Mouse (Mus musculus) heart, adult 2 months (tissue): ENCODE results near the gene Pde8a. TPM values are rescaled to one million over a fixed set of nuclear protein-coding genes. Genes with fewer than 3 reads are reported as not detected.

Experiments used
- DNase-seq, 2 experiments: peaks; one replicate each; pipeline ENCODE4 v3.0.0; 2021
- H3K27ac ChIP-seq: fragments of 200-600 bp; 2 replicates; pipeline ENCODE4 v1.8.1; 2022
- H3K27me3 ChIP-seq: fragments of 200-500 bp; 2 replicates; pipeline ENCODE4 v1.6.1; 2012; ENCODE audit warnings: mild to moderate bottlenecking, low read length, inconsistent platforms, mixed read lengths; ENCODE audit not compliant: control insufficient read depth, insufficient read depth
- H3K36me3 ChIP-seq: fragments of 200-500 bp; 2 replicates; pipeline ENCODE4 v1.6.1; 2012; ENCODE audit warnings: low read length, inconsistent platforms; ENCODE audit not compliant: control insufficient read depth, insufficient read depth
- H3K4me1 ChIP-seq: fragments of 200-500 bp; 2 replicates; pipeline ENCODE4 v1.6.1; 2011; ENCODE audit warnings: low read length; ENCODE audit not compliant: control insufficient read depth, insufficient read depth
- H3K4me3 ChIP-seq: fragments of 200-600 bp; 2 replicates; pipeline ENCODE4 v1.8.1; 2022
- H3K79me2 ChIP-seq: fragments of 200-500 bp; replicated peaks from 2 replicates; pipeline ENCODE4 v1.6.1; 2012; ENCODE audit warnings: mild to moderate bottlenecking, inconsistent platforms, low read length, moderate library complexity, mixed read lengths; ENCODE audit not compliant: control insufficient read depth, insufficient read depth
- H3K9ac ChIP-seq: fragments of 200-500 bp; 2 replicates; pipeline ENCODE4 v1.6.1; 2012; ENCODE audit warnings: low read depth, mild to moderate bottlenecking, control low read depth, inconsistent platforms, low read length, mixed read lengths
- CTCF ChIP-seq: fragments of 200-600 bp; IDR thresholded peaks from 2 replicates; pipeline ENCODE4 v1.8.1; 2022; ENCODE audit warnings: antibody characterized with exemption, mild to moderate bottlenecking, moderate library complexity
- EP300 ChIP-seq: fragments of 200-500 bp; IDR thresholded peaks from 2 replicates; pipeline ENCODE4 v1.6.1; 2011; ENCODE audit warnings: low read depth, low read length, control low read depth; ENCODE audit not compliant: insufficient read depth
- POLR2A ChIP-seq: fragments of 200-500 bp; IDR thresholded peaks from 2 replicates; pipeline ENCODE4 v1.6.1; 2011; ENCODE audit warnings: mild to moderate bottlenecking, low read depth, low read length, control low read depth; ENCODE audit not compliant: insufficient read depth
- WGBS: fragments of 180-500 bp; shearing (Covaris S2); methylation state at CpG from one replicate; pipeline ENCODE4 v1.1.7; 2018; 5-methylcytosine and 5-hydroxymethylcytosine counted together
- intact Hi-C: fragments of 180-260 bp; cut with DNase I; formaldehyde crosslinking; loops from one replicate; pipeline ENCODE4 v1.15.1; 2025
- polyA plus RNA-seq: library from polyadenylated mRNA; depleted of rRNA; stranded (reverse); fragments of >200 nt; gene quantifications from 2 replicates; pipeline ENCODE4 v1.2.3, GENCODE M21; 2012; rRNA removed
- total RNA-seq, 2 experiments: library from RNA; stranded (reverse); gene quantifications; 2 replicates each; pipeline ENCODE4 v1.2.3; 2021

The Pde8a gene
- total and polyA plus RNA-seq, 3 experiments, result 7.8 to 13.0 (median 12.2) TPM

GRCm38 (mm10) chr7:81371811-81372210 is 158.4 kb downstream of the Pde8a start:
- Histone ChIP-seq H3K36me3 (no peaks in the 10 kb centered on the region), H3K4me3 (no peak overlapping the region), H3K27me3 (no peaks in the 10 kb centered on the region), H3K79me2 (no peaks in the 10 kb centered on the region), H3K9ac (no peak overlapping the region), H3K4me1 (peaks cover 3% of the 10 kb centered on the region), H3K27ac (no peak overlapping the region)
- TF ChIP-seq POLR2A, result no peak
- no peak for DNase-seq
- intact Hi-C loops, result no loop called here
- WGBS, result 41% methylated on average over 5 of the region's 5 CpGs

GRCm38 (mm10) chr7:81372337-81372920 is 159.0 kb downstream of the Pde8a start:
- peaks cover 3% of the 10 kb centered on the region for H3K4me1 ChIP-seq
- TF ChIP-seq POLR2A (no peak), EP300 (no peak), CTCF (no peak)
- no peak overlapping the region for H3K4me3 ChIP-seq
- intact Hi-C loops, result no loop called here
- no peaks in the 10 kb centered on the region for H3K36me3 ChIP-seq
- H3K79me2 ChIP-seq, result no peaks in the 10 kb centered on the region
- no peak overlapping the region for H3K27ac ChIP-seq
- DNase-seq, result peak; percentile 26 to 39
- WGBS, result 6% methylated on average over 13 of the region's 13 CpGs
- no peaks in the 10 kb centered on the region for H3K27me3 ChIP-seq
- no peak overlapping the region for H3K9ac ChIP-seq

- no peaks in the 10 kb centered on the region for H3K27me3 ChIP-seq
- DNase-seq, result no peak
- no peaks in the 10 kb centered on the region for H3K36me3 ChIP-seq
- intact Hi-C loops, result no loop called here
- H3K27ac ChIP-seq, result no peak overlapping the region
- H3K79me2 ChIP-seq, result no peaks in the 10 kb centered on the region
- 69% methylated on average over 1 of the region's 1 CpGs for WGBS
- TF ChIP-seq POLR2A (no peak), CTCF (no peak), EP300 (no peak)
- no peak overlapping the region for H3K9ac ChIP-seq
- H3K4me3 ChIP-seq, result no peak overlapping the region
- no peaks in the 10 kb centered on the region for H3K4me1 ChIP-seq
These were observed 166.0 kb downstream of the Pde8a start for GRCm38 (mm10) chr7:81379363-81379762.

Other genes starting within 250 kb of the Pde8a start
- gene Zfp592, start 219.9 kb upstream of the Pde8a start, total RNA-seq, result 10 to 100 TPM; 16.1 to 17.1 TPM
- 10.6 and 11.0 TPM in 2 replicates for gene Zfp592, start 219.9 kb upstream of the Pde8a start, polyA plus RNA-seq
- 100 to 1,000 TPM; 117 to 137 TPM for gene Alpk3, start 156.0 kb upstream of the Pde8a start, total RNA-seq
- 32.3 and 32.4 TPM in 2 replicates for gene Alpk3, start 156.0 kb upstream of the Pde8a start, polyA plus RNA-seq
- gene Slc28a1, start 98.8 kb upstream of the Pde8a start, total RNA-seq, result under 1 TPM; 0.18 to 0.20 TPM
- 0.08 and 0.20 TPM in 2 replicates for gene Slc28a1, start 98.8 kb upstream of the Pde8a start, polyA plus RNA-seq
- 1,000 to 10,000 TPM in 1 of 2 experiments, 100 to 1,000 TPM in 1; 847 to 1,012 TPM for gene Rps17, start 131.7 kb downstream of the Pde8a start, total RNA-seq
- gene Rps17, start 131.7 kb downstream of the Pde8a start, polyA plus RNA-seq, result 867 and 883 TPM in 2 replicates
- gene Cpeb1, start 241.9 kb downstream of the Pde8a start, total RNA-seq, result 10 to 100 TPM; 13.0 to 13.6 TPM
- 26.1 and 34.7 TPM in 2 replicates for gene Cpeb1, start 241.9 kb downstream of the Pde8a start, polyA plus RNA-seq